Mouse (Mus musculus): Measurements from ENCODE around the gene Dnah11. TPM values are rescaled to one million over a fixed set of nuclear protein-coding genes. Genes with fewer than 3 reads are reported as not detected.

Dnah11 gene
- total RNA-seq (2023) = not detected

GRCm38 (mm10) chr12:118198386-118199093 is at the start of gene Dnah11:
Gene Dnah11, minus strand, starts transcription at chr12:118199043.

Other genes starting within 250 kb of the Dnah11 start
- gene Sp4, start 102.4 kb upstream of the Dnah11 start, total RNA-seq (2023) = 10 to 100 TPM; 20.9 to 22.6 TPM